Mouse (Mus musculus) heart, embryonic 16.5 days (tissue): ENCODE results near the gene Ak4. TPM values are rescaled to one million over a fixed set of nuclear protein-coding genes. Genes with fewer than 3 reads are reported as not detected.

ENCODE experiments used
- polyA plus RNA-seq: library from polyadenylated mRNA; unstranded; fragments of >200 nt; fragmentation: Nextera tagmentation; extraction: Ambion mirVana; gene quantifications from 2 replicates; pipeline ENCODE4 v1.2.1, GENCODE M21; 2015

Gene Ak4
- polyA plus RNA-seq, 1 experiment from 2014 or later, result 23.6 TPM

Other genes starting within 250 kb of the Ak4 start
- gene Jak1, start 154.0 kb upstream of the Ak4 start, polyA plus RNA-seq, result 63.3 and 65.7 TPM in 2 replicates
- 1.2 and 1.7 TPM in 2 replicates for gene Dnajc6, start 77.4 kb downstream of the Ak4 start, polyA plus RNA-seq
- 79.0 and 80.8 TPM in 2 replicates for gene Leprot, start 228.4 kb downstream of the Ak4 start, polyA plus RNA-seq